Mouse (Mus musculus) ES-E14 (cell line): ENCODE measurements around the gene Tmem156. TPM values are rescaled to one million over a fixed set of nuclear protein-coding genes. Genes with fewer than 3 reads are reported as not detected.

Experiments
- DNase-seq: peaks from one replicate; pipeline ENCODE4 v3.0.0-alpha.2; 2013; ENCODE audit warnings: low read depth, low spot score
- H3K27ac ChIP-seq: 2 replicates; pipeline ENCODE4 v1.5.1; 2012; ENCODE audit warnings: low read depth, mild to moderate bottlenecking, low read length, moderate library complexity, mixed read lengths; ENCODE audit not compliant: poor library complexity, insufficient read depth, severe bottlenecking
- H3K36me3 ChIP-seq: 2 replicates; pipeline ENCODE4 v1.6.1; 2012; ENCODE audit warnings: mild to moderate bottlenecking, low read length, moderate library complexity, mixed read lengths; ENCODE audit not compliant: control insufficient read depth, poor library complexity, insufficient read depth, severe bottlenecking
- H3K4me1 ChIP-seq, 2 experiments: fragments of 150-350 bp in 1 of 2; sonication (generic) in 1 of 2; 2 replicates each; pipeline ENCODE4 v1.6.1; 2012; ENCODE audit warnings: low read length in 2 of 2, mild to moderate bottlenecking in 1 of 2, mixed read lengths in 1 of 2; ENCODE audit not compliant: control insufficient read depth in 2 of 2, insufficient read depth in 2 of 2, poor library complexity in 1 of 2
- H3K4me3 ChIP-seq, 2 experiments: fragments of 150-350 bp in 1 of 2; sonication (generic) in 1 of 2; 2 replicates each; pipeline ENCODE4 v1.5.1; 2012; ENCODE audit warnings: low read length in 2 of 2, low read depth in 1 of 2, mild to moderate bottlenecking in 1 of 2, mixed read lengths in 1 of 2; ENCODE audit not compliant: insufficient read depth in 1 of 2, poor library complexity in 1 of 2, severe bottlenecking in 1 of 2
- H3K9ac ChIP-seq: 2 replicates; pipeline ENCODE4 v1.6.1; 2012; ENCODE audit warnings: low read depth, mild to moderate bottlenecking, low read length, mixed read lengths; ENCODE audit not compliant: poor library complexity, insufficient read depth, severe bottlenecking
- H3K9me3 ChIP-seq: fragments of 150-350 bp; sonication (generic); 2 replicates; pipeline ENCODE4 v1.6.1; 2012; ENCODE audit warnings: low read depth, mild to moderate bottlenecking, low read length; ENCODE audit not compliant: control insufficient read depth, insufficient read depth
- CHD2 ChIP-seq: IDR thresholded peaks from 2 replicates; pipeline ENCODE4 v1.6.1; 2014; ENCODE audit warnings: mild to moderate bottlenecking, low read depth, low read length, inconsistent platforms
- HCFC1 ChIP-seq: IDR thresholded peaks from 2 replicates; pipeline ENCODE4 v1.6.1; 2012; ENCODE audit warnings: low read length, inconsistent platforms, borderline replicate concordance; ENCODE audit not compliant: insufficient read depth
- MAFK ChIP-seq: IDR thresholded peaks from 2 replicates; pipeline ENCODE4 v1.6.1; 2014; ENCODE audit warnings: mild to moderate bottlenecking, low read depth, low read length, inconsistent platforms; ENCODE audit not compliant: insufficient read depth
- ZC3H11A ChIP-seq: IDR thresholded peaks from 2 replicates; pipeline ENCODE4 v1.6.1; 2012; ENCODE audit warnings: low read depth, mild to moderate bottlenecking, inconsistent platforms, low read length, borderline replicate concordance
- ZNF384 ChIP-seq: IDR thresholded peaks from 2 replicates; pipeline ENCODE4 v1.6.1; 2012; ENCODE audit warnings: low read depth, low read length, inconsistent platforms
- in situ Hi-C, 2 experiments: fragments of 600-800 bp; cut with MboI; formaldehyde crosslinking; loops; one replicate each; pipeline ENCODE4 v1.15.1; 2025; ENCODE audit warnings: low sequenced_read_pairs in 2 of 2, inconsistent platforms in 1 of 2; ENCODE audit not compliant: unreplicated experiment in 2 of 2
- total RNA-seq: library from RNA; depleted of rRNA; stranded (reverse); fragments of 300-350 nt; gene quantifications from 2 replicates; pipeline ENCODE4 v1.2.3, GENCODE M21; 2012

Gene Tmem156
- total RNA-seq, 1 experiment: 0.40 TPM

GRCm38 (mm10) chr5:65093769-65094168, 1.8 kb upstream of the Tmem156 start:
- no peak for DNase-seq
- TF ChIP-seq MAFK (no peak), ZNF384 (no peak), CHD2 (no peak), ZC3H11A (no peak), HCFC1 (no peak)
- Histone ChIP-seq H3K9ac (no peak overlapping the region), H3K4me3 (no peak overlapping the region), H3K36me3 (no peaks in the 10 kb centered on the region), H3K9me3 (no peaks in the 10 kb centered on the region), H3K4me1 (peaks cover 4 to 5% of the 10 kb centered on the region in 2 experiments; a peak in 3 of 4 replicates), H3K27ac (no peak overlapping the region)
- in situ Hi-C loops: no loop called here

- in situ Hi-C loops: no loop called here
- no peak overlapping the region for H3K27ac ChIP-seq
- no peaks in the 10 kb centered on the region for H3K9me3 ChIP-seq
- H3K4me3 ChIP-seq: no peak overlapping the region
- no peak overlapping the region for H3K9ac ChIP-seq
- H3K36me3 ChIP-seq: no peaks in the 10 kb centered on the region
- TF ChIP-seq HCFC1 (no peak), CHD2 (no peak), MAFK (no peak), ZC3H11A (no peak), ZNF384 (no peak)
- no peak for DNase-seq
- peaks cover 4 to 5% of the 10 kb centered on the region in 2 experiments; a peak in 3 of 4 replicates for H3K4me1 ChIP-seq
Observed at GRCm38 (mm10) chr5:65091184-65091858, 611 bp downstream of the Tmem156 start.

GRCm38 (mm10) chr5:65089707-65090106, 2.2 kb downstream of the Tmem156 start:
- H3K4me1 ChIP-seq: peaks cover 2 to 5% of the 10 kb centered on the region in 2 experiments; a peak in 2 of 4 replicates
- in situ Hi-C loops: no loop called here
- no peak overlapping the region for H3K27ac ChIP-seq
- H3K9me3 ChIP-seq: no peaks in the 10 kb centered on the region
- DNase-seq: no peak
- H3K9ac ChIP-seq: no peak overlapping the region
- no peaks in the 10 kb centered on the region for H3K36me3 ChIP-seq
- no peak overlapping the region for H3K4me3 ChIP-seq
- TF ChIP-seq ZC3H11A (no peak), MAFK (no peak), HCFC1 (no peak), CHD2 (no peak)

GRCm38 (mm10) chr5:65086522-65086921, 5.4 kb downstream of the Tmem156 start:
- in situ Hi-C loops: no loop called here

GRCm38 (mm10) chr5:65081836-65082235, 10.1 kb downstream of the Tmem156 start:
- no peak for DNase-seq
- in situ Hi-C loops: no loop called here
- TF ChIP-seq HCFC1: no peak
- no peak for TF ChIP-seq MAFK
- TF ChIP-seq ZC3H11A: no peak
- TF ChIP-seq ZNF384: no peak
- TF ChIP-seq CHD2: no peak
- Histone ChIP-seq H3K4me3 (no peak overlapping the region), H3K36me3 (no peaks in the 10 kb centered on the region), H3K9me3 (no peaks in the 10 kb centered on the region), H3K27ac (no peak overlapping the region), H3K9ac (no peak overlapping the region), H3K4me1 (peaks cover 0 to 2% of the 10 kb centered on the region in 2 experiments; a peak in 1 of 4 replicates)

More at GRCm38 (mm10) chr5:65086522-65086921, 5.4 kb downstream of the Tmem156 start:
- Histone ChIP-seq H3K4me1 (peaks cover 0 to under 1% of the 10 kb centered on the region in 2 experiments; a peak in 1 of 4 replicates), H3K27ac (no peak overlapping the region), H3K36me3 (no peaks in the 10 kb centered on the region), H3K9me3 (no peaks in the 10 kb centered on the region), H3K4me3 (no peak overlapping the region), H3K9ac (no peak overlapping the region)
- TF ChIP-seq CHD2 (no peak), MAFK (no peak), ZNF384 (no peak)
- DNase-seq: no peak
